Mouse (Mus musculus) small intestine, adult 2 months (tissue): ENCODE results near the gene Hspg2. TPM values are rescaled to one million over a fixed set of nuclear protein-coding genes. Genes with fewer than 3 reads are reported as not detected.
"Not testable (repeated sequence)": the region's sequence is repeated elsewhere in the genome, so short reads cannot be mapped to it uniquely, and the experiment has no call there.

Experiments
- H3K27ac ChIP-seq: fragments of 200-500 bp; 2 replicates; pipeline ENCODE4 v1.5.1; 2012; ENCODE audit warnings: low read depth, low read length, control low read depth, inconsistent platforms; ENCODE audit not compliant: insufficient read depth
- H3K27me3 ChIP-seq: fragments of 200-500 bp; 2 replicates; pipeline ENCODE4 v1.6.1; 2012; ENCODE audit warnings: mild to moderate bottlenecking, moderate library complexity, low read length, inconsistent platforms; ENCODE audit not compliant: control insufficient read depth, insufficient read depth
- H3K36me3 ChIP-seq: fragments of 200-500 bp; 2 replicates; pipeline ENCODE4 v1.6.1; 2012; ENCODE audit warnings: mild to moderate bottlenecking, low read length, control low read depth, inconsistent platforms; ENCODE audit not compliant: control insufficient read depth, insufficient read depth
- H3K4me1 ChIP-seq: fragments of 200-500 bp; 2 replicates; pipeline ENCODE4 v1.6.1; 2012; ENCODE audit warnings: low read length, inconsistent platforms, mixed read lengths; ENCODE audit not compliant: control insufficient read depth, insufficient read depth, insufficient read length
- H3K4me3 ChIP-seq: fragments of 200-500 bp; 2 replicates; pipeline ENCODE4 v1.5.1; 2012; ENCODE audit warnings: low read depth, mild to moderate bottlenecking, control low read depth, inconsistent platforms, low read length, moderate library complexity
- CTCF ChIP-seq: fragments of 200-500 bp; IDR thresholded peaks from 2 replicates; pipeline ENCODE4 v1.5.1; 2012; ENCODE audit warnings: low read depth, mild to moderate bottlenecking, control low read depth, inconsistent platforms, low read length, moderate library complexity, mixed read lengths; ENCODE audit not compliant: insufficient replicate concordance, insufficient read length; ENCODE audit errors: extremely low read depth
- POLR2A ChIP-seq: fragments of 200-500 bp; IDR thresholded peaks from 2 replicates; pipeline ENCODE4 v1.6.1; 2012; ENCODE audit warnings: low read depth, mild to moderate bottlenecking, control low read depth, inconsistent platforms, low read length, moderate library complexity
- WGBS: fragments of 180-500 bp; shearing (Covaris S2); methylation state at CpG from one replicate; pipeline ENCODE4 v1.1.7; 2018; 5-methylcytosine and 5-hydroxymethylcytosine counted together
- polyA plus RNA-seq: library from polyadenylated mRNA; depleted of rRNA; stranded (reverse); fragments of >200 nt; gene quantifications from 2 replicates; pipeline ENCODE4 v1.2.3, GENCODE M21; 2012

Hspg2 gene
- polyA plus RNA-seq, 1 experiment, result 40.5 TPM

DNA sequence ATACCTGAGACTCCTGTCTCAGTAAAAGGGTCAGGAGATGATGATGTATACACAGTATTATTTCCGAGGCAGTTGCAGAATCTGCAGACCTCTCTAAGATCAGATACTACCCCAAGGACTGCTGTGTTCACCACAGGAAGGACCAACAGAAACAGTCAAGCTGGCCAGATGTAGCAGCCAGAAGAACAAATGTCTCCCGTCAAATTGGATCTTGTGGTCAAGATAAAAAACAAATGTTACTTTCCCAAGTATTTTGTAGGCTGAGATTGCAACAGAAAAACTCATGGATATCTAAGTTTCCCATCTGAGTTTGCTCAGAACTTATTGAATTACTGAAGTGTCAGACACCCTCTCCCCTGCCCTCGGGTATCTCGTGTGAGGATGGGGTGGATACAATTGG, 111.2 kb downstream of the Hspg2 start:
- H3K4me1 ChIP-seq, result peaks cover 5% of the 10 kb centered on the region; the same call in 1 of the 2 replicates
- H3K27me3 ChIP-seq, result peaks cover 9% of the 10 kb centered on the region; the same call in 1 of the 2 replicates
- H3K36me3 ChIP-seq, result no peaks in the 10 kb centered on the region
- TF ChIP-seq CTCF, result no peak
- no peak for TF ChIP-seq POLR2A
- no peak overlapping the region for H3K4me3 ChIP-seq
- WGBS, result 62% methylated on average over 4 of the region's 4 CpGs
- H3K27ac ChIP-seq, result no peak overlapping the region

DNA sequence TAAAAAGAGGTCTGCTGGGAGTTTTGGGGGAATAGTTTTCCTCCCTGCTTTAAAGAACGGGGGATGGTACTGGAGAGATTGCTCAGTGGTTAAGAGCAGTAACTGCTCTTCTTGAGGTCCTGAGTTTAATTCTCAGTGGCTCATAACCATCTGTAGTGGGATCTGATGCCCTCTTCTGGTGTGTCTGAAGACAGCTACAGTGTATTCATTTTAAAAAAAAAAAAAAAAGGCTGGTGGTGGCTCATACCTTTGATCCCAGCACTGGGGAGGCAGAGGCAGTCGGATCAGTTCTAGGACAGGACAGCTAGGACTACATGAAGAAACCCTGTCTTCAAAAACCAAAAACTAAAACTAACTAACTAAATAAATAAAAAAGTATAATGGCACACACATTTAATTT, 111.7 kb downstream of the Hspg2 start:
- TF ChIP-seq POLR2A (no peak), CTCF (no peak)
- Histone ChIP-seq H3K36me3 (no peaks in the 10 kb centered on the region), H3K27ac (no peak overlapping the region), H3K27me3 (peaks cover 9% of the 10 kb centered on the region; the same call in 1 of the 2 replicates), H3K4me3 (no peak overlapping the region), H3K4me1 (peaks cover 5% of the 10 kb centered on the region; the same call in 1 of the 2 replicates)
- 66% methylated on average over 2 of the region's 2 CpGs for WGBS

DNA sequence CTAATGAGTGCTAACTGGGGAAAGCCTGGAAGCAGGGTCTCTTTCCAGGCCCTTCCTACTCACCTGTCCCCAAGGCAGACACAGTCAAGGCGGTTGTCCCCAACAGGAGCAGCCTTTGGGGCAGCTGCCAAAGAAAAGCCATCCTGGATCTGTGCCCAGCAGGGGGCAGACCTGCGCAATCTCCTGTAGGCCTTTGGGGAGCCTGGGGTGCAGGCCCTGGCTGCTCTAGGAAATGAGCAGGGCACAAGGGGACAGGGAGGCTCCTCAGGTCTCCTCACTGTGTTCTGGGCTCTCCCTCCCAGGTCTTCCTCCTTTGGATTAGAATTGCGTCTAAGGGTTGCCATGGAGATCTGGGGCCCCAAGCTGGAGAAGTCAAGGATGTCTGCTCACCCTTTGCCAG, 113.2 kb downstream of the Hspg2 start:
- Histone ChIP-seq H3K36me3 (no peaks in the 10 kb centered on the region), H3K27me3 (peaks cover 9% of the 10 kb centered on the region; the same call in 1 of the 2 replicates), H3K4me1 (peaks cover 5% of the 10 kb centered on the region; the same call in 1 of the 2 replicates), H3K4me3 (no peak overlapping the region), H3K27ac (no peak overlapping the region)
- WGBS, result 51% methylated on average over 3 of the region's 3 CpGs
- peak; percentile 59; the same call in 1 of the 2 replicates for TF ChIP-seq CTCF
- no peak for TF ChIP-seq POLR2A

DNA sequence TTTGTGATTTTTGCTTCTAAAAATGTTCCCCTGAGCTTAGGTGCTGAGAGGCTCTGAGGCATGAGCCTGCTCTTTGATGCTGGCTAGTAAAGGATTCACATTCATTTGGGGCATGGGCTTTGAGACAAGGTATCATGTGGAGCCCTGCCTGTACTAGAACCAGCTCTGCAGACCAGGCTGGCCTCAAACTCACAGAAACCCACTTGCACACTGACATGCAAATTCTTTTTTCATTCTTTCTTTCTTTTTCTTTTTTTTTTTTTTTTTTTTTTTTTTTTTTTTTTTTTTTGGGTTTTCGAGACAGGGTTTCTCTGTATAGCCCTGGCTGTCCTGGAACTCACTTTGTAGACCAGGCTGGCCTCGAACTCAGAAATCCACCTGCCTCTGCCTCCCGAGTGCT, 120.5 kb downstream of the Hspg2 start:
- not testable (repeated sequence) for H3K4me3 ChIP-seq, H3K4me1 ChIP-seq, H3K27ac ChIP-seq, H3K27me3 ChIP-seq, H3K36me3 ChIP-seq
- WGBS, result 77% methylated on average over 2 of the region's 3 CpGs

DNA sequence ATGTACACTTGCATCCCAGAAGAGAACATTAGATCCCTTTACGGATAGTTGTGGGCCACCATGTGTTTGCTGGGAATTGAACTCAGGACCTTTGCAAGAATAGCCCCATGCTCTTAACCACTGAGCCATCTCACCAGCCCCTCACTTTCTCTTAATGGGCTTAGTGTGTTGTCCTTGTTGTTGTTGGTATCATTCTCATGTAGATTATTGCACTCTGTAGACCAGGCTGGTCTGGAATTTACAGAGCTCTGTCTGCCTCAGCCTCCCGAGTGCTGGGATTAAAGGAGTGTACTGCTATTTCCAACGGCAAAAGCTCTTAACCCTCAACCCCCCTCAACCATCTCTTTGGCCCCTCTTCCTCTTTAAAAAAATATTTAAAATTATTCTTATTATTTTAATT, 121.0 kb downstream of the Hspg2 start:
- WGBS, result 88% methylated on average over 3 of the region's 3 CpGs
- no peaks in the 10 kb centered on the region for H3K36me3 ChIP-seq
- TF ChIP-seq POLR2A, result no peak
- no peak for TF ChIP-seq CTCF
- no peak overlapping the region for H3K4me3 ChIP-seq
- no peak overlapping the region for H3K27ac ChIP-seq
- H3K27me3 ChIP-seq, result no peaks in the 10 kb centered on the region
- no peaks in the 10 kb centered on the region for H3K4me1 ChIP-seq

DNA sequence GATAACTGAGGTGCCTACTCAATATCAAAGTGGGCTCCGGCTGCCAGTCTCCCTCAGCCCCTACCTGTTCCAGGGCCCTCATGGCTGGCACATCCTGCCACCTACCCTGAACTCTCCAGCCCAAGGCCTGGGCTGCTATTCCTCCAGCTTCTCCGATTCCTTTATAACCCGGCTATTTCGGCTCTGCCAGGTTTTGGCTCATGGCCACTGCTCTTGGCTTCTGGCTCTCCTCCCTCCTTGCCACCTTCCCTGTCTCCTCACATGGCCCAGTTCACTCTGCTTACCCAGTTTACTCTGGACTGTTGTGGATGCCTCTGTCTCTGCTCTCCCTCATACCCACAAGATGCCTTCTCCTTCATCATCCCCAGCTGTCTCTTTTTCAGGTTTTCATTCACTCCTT, 122.4 kb downstream of the Hspg2 start:
- WGBS, result 39% methylated on average over 4 of the region's 4 CpGs
- H3K36me3 ChIP-seq, result no peaks in the 10 kb centered on the region
- H3K4me1 ChIP-seq, result peaks cover 3% of the 10 kb centered on the region; the same call in 1 of the 2 replicates
- no peaks in the 10 kb centered on the region for H3K27me3 ChIP-seq
- TF ChIP-seq POLR2A (no peak), CTCF (no peak)
- H3K27ac ChIP-seq, result no peak overlapping the region
- no peak overlapping the region for H3K4me3 ChIP-seq

DNA sequence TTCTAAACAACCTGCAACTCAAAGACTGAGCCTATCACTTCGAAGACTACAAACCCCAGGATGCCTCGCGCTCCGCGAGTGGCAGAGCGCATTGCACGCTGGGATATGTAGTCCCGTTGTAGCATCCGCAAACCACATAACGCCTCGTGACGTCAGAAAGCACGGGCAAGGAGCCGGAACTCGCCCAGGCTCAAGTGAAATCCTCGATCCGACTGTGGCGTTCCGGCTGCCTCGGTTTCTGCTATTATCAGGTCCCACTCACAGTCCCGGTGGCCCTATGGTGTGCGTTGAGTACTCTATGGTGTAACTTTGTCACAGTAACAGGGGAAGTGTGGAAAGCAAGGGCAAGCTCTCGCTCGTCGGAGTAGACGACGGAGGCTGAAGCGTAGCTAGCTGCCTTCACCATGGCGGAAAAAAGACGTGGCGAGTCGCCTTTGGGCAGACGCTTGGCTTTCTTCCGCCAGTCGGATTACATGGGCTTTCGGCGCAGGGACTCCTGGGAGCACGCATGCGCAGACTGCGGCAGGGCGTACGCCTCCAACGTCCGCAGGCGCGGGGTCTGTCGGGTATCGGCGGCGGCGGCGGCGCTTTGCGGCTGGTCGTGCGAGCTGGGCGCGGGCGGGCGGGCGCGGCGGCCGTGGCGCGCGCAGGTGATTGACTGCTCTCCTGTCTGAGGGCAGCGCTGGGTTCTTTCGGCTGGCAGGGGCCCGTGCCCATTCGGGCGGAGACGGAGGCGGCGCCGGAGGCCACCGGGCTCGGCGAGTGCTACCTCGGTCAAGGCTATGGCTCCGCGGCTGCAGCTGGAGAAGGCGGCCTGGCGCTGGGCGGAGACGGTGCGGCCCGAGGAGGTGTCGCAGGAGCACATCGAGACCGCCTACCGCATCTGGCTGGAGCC, 125.3 kb downstream of the Hspg2 start, which contains the start of gene Usp48:
TSS of gene Usp48 (plus strand) at position 155 of the 895 bp plus-strand sequence.
- peak within 1 kb of the TSS; percentile 99 for H3K27ac ChIP-seq
- peak; percentile 78 for TF ChIP-seq POLR2A
- TF ChIP-seq CTCF, result no peak
- peaks cover 3% of the 10 kb centered on the region; the same call in 1 of the 2 replicates for H3K4me1 ChIP-seq
- peak within 1 kb of the TSS; percentile 74 for H3K4me3 ChIP-seq
- under 1% methylated on average over 92 of the region's 92 CpGs for WGBS
- no peaks in the 10 kb centered on the region; the same call in 1 of the 2 replicates for H3K36me3 ChIP-seq
- H3K27me3 ChIP-seq, result no peaks in the 10 kb centered on the region
